Mouse (Mus musculus) adrenal gland (tissue): Measurements from ENCODE around the gene Epb42.
"Not testable (repeated sequence)": the region's sequence is repeated elsewhere in the genome, so short reads cannot be mapped to it uniquely, and the experiment has no call there.

ENCODE experiments used
- intact Hi-C: fragments of 180-260 bp; cut with DNase I; formaldehyde crosslinking; loops from one replicate; pipeline ENCODE4 v1.15.1; 2025
- long read RNA-seq, 2 experiments: library from polyadenylated mRNA; unstranded; transcript quantifications; one replicate each; pipeline ENCODE4 v2.0.0; 2020; ENCODE audit warnings: borderline replicate concordance in 1 of 2; ENCODE audit not compliant: insufficient replicate concordance in 1 of 2

Epb42 gene
- long read RNA-seq, experiment 1: 0 reads
- long read RNA-seq, experiment 2: 0 reads

- intact Hi-C loops: no loop called here
Measured at GRCm38 (mm10) chr2:121036733-121037341, at the start of gene Epb42. TSS of gene Epb42 (minus strand) at chr2:121037072.

GRCm38 (mm10) chr2:121085480-121086185 lies 48.8 kb upstream of the Epb42 start, which contains the start of gene Tgm5:
TSS of gene Tgm5 (minus strand) at chr2:121085841.
- intact Hi-C loops: no loop called here

DNA sequence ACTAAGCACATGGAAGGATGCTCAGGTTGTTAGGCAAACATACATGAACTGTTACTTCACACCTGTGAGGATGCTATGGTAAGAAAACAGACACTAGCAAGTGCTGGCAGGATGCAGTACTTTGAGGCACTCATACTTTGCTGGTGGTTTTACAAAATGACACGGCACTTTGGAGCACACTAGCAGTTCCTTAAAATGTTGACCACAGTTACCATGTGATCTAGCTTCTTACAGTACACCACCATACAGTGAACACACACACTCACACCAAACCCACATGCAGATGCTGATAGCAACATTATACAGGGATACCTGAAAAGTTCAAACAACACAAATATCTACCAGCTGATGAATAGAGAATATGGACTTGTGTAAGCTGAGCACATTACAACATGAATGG lies 45.8 kb upstream of the Epb42 start:
- intact Hi-C loops: no loop called here

DNA sequence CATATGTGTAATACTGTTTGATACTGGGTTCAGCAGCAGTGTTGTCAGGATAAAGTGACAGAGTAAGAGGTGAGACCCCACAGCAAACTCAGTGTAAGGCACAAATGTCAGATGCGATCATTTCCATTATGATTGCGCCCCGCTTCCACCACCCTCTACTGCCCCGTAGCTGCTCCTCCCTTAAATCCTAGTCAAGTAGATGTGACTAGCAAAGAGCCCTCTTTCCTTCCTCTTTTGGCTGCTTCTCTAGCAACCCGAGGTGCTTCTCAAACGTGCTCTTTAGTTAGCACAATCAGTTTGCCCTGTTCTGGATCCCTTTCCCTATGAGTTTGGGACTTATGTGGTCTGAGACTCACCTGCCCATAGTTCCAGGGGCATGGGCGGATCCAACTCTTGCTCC lies 37.9 kb upstream of the Epb42 start:
- intact Hi-C loops: no loop called here

DNA sequence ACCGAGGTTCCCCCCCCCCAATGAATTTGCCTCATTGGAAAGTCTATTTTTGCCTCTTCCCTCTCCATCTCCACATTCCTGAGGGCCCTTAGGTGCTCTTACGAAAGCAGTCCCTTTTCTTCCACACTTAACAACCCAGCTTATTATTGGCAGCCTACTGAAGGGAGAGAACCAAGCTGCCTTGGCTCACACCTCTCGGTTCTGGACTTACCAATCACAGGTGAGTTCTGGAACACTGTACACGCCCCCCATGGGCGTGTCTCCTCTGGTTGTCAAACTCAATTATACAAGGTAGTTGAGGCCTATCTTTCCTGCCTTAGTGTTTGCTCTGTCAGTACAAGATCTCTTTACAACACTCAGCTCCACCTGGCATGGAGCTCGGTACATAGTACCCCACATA lies 35.0 kb upstream of the Epb42 start:
- intact Hi-C loops: no loop called here

DNA sequence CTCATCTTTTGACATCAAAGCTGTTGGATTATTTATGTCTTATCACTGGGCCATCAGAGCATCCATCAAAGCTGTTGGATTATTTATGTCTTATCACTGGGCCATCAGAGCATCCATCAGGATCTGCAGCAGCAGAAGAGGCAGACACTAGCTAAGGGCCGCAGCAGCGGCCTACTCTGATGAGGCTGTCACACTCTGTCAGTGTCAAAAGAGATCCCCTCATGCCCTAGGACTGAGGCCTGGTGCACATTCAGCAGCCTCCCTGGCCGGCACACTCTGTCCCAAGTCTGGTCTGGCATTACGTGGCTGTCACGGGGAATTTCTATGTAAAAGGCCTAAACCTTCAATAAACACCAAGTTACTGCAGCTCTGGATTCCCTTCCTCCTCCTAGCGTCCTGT lies 32.6 kb upstream of the Epb42 start:
- intact Hi-C loops: no loop called here

DNA sequence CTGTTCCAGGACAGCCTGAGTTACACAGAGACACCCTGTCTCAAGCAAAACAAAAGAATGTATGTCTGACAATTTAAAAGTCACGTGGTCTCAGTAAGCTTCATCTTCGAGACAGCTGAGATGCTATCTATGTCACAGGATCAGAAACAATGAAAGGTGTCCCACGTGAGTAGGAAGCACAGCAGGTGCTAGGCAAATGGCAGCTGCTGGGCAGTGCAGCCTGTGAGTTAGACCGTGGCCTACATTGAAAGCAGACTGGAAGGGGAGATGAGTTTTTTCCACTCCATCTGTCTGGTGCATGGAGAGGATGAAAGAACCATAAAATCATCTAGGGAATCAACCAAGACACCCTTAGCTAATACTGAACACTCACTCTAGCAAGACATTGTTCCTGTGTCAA lies 30.2 kb upstream of the Epb42 start:
- intact Hi-C loops: no loop called here

DNA sequence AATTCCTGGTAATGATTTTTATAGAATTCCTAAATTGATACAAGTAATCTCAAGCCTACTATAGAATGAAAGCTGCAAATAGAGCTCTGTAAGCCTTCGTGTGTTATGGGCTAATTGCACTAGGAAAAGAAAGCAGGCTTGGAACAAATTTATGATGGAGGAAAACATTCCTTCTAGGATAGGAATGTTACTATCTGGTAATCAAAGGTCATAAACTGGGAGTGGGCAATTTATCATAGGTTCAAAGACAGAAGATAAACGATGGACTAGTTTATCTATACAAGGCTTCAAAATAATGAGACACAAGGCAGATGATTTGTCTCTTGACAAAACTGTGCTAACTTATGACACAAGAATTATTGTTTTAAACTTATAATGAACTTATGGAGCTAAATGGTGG lies 24.4 kb upstream of the Epb42 start:
- intact Hi-C loops: no loop called here

GRCm38 (mm10) chr2:121057997-121058396 lies 21.1 kb upstream of the Epb42 start:
- intact Hi-C loops: no loop called here

- intact Hi-C loops: no loop called here
Measured at GRCm38 (mm10) chr2:121055915-121056314, 19.0 kb upstream of the Epb42 start.

- intact Hi-C loops: no loop called here
Measured at GRCm38 (mm10) chr2:121054060-121054459, 17.2 kb upstream of the Epb42 start.

DNA sequence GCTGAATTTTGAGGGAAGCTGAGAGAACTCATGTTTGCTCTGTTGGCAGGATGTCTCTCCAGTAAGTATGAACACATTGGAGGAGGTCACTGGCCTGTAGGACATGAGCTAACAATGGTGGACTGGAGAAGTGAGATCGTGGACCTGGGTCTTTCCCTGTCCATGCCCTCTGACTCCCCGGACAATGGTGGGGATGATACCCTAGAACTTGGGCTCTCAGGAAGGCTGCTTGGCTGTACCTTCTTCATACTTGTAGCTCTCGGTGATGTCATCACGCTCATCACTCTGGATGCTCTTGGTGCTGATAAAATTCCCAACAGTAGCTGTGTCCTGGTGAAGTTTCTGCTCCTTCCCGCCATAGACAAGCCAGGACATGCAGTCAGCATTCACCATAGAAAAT lies 15.3 kb upstream of the Epb42 start:
- intact Hi-C loops: no loop called here

GRCm38 (mm10) chr2:121045653-121046052 lies 8.8 kb upstream of the Epb42 start:
- intact Hi-C loops: no loop called here

DNA sequence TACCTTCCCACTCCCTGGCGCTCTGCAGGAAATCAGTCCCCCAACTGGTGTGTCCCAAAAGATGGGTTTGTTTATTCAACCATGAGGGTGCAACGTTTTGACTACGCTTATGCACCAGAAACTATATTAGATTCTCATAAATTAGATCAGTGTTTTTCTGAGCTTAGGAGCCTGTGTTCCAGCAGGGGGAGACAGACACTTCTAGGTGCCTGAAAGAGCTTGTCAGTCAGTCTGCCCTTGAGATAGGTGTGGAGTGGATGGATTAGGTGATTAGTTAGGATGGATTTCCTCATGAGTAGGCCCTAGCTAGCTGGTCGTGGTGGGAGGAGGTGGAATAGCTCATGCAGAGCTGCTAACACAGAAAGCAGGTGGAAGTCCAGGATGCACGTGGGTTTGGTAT lies 4.2 kb upstream of the Epb42 start:
- intact Hi-C loops: loop anchor here (1.0 kb wide), 1 partner anchor 61 kb away; no protein-coding TSS in a partner anchor

- intact Hi-C loops: no loop called here
Measured at GRCm38 (mm10) chr2:121039382-121039781, 2.5 kb upstream of the Epb42 start.

- intact Hi-C loops: not testable (repeated sequence)
Measured at GRCm38 (mm10) chr2:121038851-121039250, 2.0 kb upstream of the Epb42 start.

DNA sequence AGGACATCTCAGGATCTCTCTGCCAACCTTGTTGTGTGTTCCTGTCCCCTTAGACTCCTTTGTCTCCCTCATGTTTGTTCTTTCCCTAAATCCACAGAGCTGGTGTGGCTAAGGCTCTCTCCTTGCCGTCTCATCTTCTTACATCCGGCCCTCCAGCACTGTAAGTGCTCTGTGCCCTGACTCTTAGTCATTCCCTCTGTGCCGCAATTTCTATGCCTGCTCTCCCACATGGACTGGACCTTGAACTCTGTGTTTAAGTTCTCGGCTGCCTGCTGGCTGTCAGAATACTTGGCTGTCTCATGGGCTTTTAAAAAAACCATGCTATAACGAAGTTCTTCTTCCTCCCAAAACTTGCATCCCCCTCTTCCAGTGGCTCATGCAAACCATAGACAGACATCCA lies 14.0 kb downstream of the Epb42 start:
- intact Hi-C loops: no loop called here

GRCm38 (mm10) chr2:121017151-121017550 lies 19.7 kb downstream of the Epb42 start:
- intact Hi-C loops: no loop called here

DNA sequence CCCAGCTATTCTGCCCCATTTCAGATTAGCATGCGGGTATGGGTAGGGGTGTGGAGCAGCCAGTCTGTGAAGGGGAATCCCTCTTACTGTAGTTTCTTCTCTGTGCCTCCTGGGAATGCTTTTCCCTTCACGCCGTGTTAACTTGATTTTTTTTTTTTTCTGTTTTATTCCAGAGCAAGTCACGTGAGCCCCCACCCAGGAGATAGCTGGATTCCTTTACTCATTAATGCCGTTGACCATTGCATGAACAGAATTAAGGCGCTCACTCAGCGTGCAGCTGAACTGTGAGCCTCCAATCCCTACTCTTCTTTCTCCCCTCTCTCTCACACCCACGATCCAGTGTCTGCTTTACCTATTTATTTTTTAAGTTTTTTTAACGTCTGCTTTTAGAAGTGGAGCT lies 20.6 kb downstream of the Epb42 start:
- intact Hi-C loops: no loop called here

DNA sequence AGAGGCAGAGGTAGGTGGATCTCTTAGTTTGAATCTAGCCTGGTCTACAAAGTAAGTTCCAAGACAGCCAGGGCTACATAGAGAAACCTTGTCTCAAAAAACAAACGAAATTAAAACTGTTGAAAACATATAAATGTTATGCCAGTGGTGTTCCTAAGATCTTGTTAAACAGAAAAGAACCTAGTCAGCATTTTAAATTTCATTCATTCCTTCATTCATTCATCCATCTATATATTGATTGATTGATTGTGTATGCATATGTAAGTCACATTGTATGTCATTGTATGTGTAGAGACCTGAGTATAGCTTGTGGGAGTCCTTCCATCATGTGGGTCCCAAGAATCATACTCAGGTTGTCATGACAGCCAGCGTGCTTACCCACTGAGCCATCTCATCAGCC lies 21.4 kb downstream of the Epb42 start:
- intact Hi-C loops: no loop called here

- intact Hi-C loops: no loop called here
Measured at GRCm38 (mm10) chr2:121012676-121013075, 24.2 kb downstream of the Epb42 start.

GRCm38 (mm10) chr2:121009071-121009677 lies 27.7 kb downstream of the Epb42 start:
- intact Hi-C loops: no loop called here

DNA sequence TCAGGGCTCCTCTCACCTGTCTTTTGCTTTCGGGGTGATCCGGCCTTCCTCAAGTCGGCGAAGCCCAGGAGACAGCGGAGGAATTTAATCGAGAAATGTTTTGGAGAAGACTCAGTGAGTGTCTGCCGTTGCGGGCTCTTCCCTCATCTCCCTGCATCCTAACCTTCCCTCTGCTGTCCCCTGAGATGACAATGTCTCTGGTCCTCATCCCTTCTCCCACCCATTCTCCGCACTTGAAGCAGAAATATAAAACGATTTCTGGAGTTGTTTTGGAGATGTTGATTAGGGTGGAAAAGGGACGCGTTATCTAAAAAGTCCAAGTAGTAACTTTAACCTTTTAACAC lies 28.2 kb downstream of the Epb42 start:
- intact Hi-C loops: no loop called here
